Mouse (Mus musculus) small intestine, adult 2 months (tissue): ENCODE results near the gene Pitpnm3.

Experiments used
- CTCF ChIP-seq: fragments of 200-500 bp; IDR thresholded peaks from 2 replicates; pipeline ENCODE4 v1.5.1; 2012; ENCODE audit warnings: low read depth, mild to moderate bottlenecking, control low read depth, inconsistent platforms, low read length, moderate library complexity, mixed read lengths; ENCODE audit not compliant: insufficient replicate concordance, insufficient read length; ENCODE audit errors: extremely low read depth
- POLR2A ChIP-seq: fragments of 200-500 bp; IDR thresholded peaks from 2 replicates; pipeline ENCODE4 v1.6.1; 2012; ENCODE audit warnings: low read depth, mild to moderate bottlenecking, control low read depth, inconsistent platforms, low read length, moderate library complexity

DNA sequence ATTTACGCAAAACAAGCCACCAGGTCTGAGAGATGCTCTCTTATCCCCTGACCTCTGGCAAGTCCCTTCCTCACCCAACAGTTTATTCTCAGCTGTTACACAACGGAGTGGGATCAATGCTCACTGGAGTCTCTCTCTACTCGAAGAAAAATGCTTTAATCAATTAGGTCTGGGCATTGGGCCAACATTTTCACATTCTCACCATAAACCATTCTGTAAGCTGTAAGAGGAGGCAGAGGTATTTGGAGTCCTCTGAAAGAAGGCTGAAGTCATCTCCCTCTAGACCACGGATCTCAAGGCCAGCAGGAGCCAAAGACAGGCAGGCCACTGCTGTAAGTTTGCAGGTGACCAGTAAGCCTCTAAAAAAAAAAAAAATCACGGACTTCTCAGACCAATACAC, 125.2 kb downstream of the Pitpnm3 start:
- no peak for TF ChIP-seq CTCF
- TF ChIP-seq POLR2A, result no peak
